Mouse (Mus musculus) midbrain, embryonic 10.5 days (tissue): Measurements from ENCODE around the gene H2-Q10. TPM values are rescaled to one million over a fixed set of nuclear protein-coding genes. Genes with fewer than 3 reads are reported as not detected.
A peak's percentile ranks its signal among the peaks of the same experiment; 100 is the strongest.
"Not testable (repeated sequence)": the region's sequence is repeated elsewhere in the genome, so short reads cannot be mapped to it uniquely, and the experiment has no call there.

Experiments
- DNase-seq: peaks from one replicate; pipeline ENCODE4 v3.0.0-alpha.2; 2017; ENCODE audit warnings: low spot score
- H3K27ac ChIP-seq: fragments of 300-500 bp; sonication (generic); replicated peaks from 2 replicates; pipeline ENCODE4 v1.5.1; 2016; ENCODE audit warnings: mild to moderate bottlenecking
- H3K27me3 ChIP-seq: fragments of 300-500 bp; sonication (generic); 2 replicates; pipeline ENCODE4 v1.6.1; 2016; ENCODE audit warnings: low read depth, mild to moderate bottlenecking; ENCODE audit not compliant: poor library complexity, severe bottlenecking
- H3K36me3 ChIP-seq: fragments of 300-500 bp; sonication (generic); 2 replicates; pipeline ENCODE4 v1.6.1; 2016; ENCODE audit warnings: mild to moderate bottlenecking, moderate library complexity
- H3K4me1 ChIP-seq: fragments of 300-500 bp; sonication (generic); 2 replicates; pipeline ENCODE4 v1.6.1; 2016
- H3K4me3 ChIP-seq: fragments of 300-500 bp; sonication (generic); 2 replicates; pipeline ENCODE4 v1.5.1; 2016; ENCODE audit warnings: mild to moderate bottlenecking, moderate library complexity
- H3K9me3 ChIP-seq: fragments of 300-500 bp; sonication (generic); replicated peaks from 2 replicates; pipeline ENCODE4 v1.6.1; 2016; ENCODE audit warnings: mild to moderate bottlenecking
- WGBS: fragments of 180-500 bp; shearing (Covaris S2); methylation state at CpG from one replicate; pipeline ENCODE4 v1.1.7; 2016; 5-methylcytosine and 5-hydroxymethylcytosine counted together
- polyA plus RNA-seq: library from polyadenylated mRNA; unstranded; fragments of >200 nt; fragmentation: Nextera tagmentation; extraction: Ambion mirVana; gene quantifications from 2 replicates; pipeline ENCODE4 v1.2.1, GENCODE M21; 2016

The H2-Q10 gene
- polyA plus RNA-seq, 1 experiment from 2014 or later: 0.22 TPM

DNA sequence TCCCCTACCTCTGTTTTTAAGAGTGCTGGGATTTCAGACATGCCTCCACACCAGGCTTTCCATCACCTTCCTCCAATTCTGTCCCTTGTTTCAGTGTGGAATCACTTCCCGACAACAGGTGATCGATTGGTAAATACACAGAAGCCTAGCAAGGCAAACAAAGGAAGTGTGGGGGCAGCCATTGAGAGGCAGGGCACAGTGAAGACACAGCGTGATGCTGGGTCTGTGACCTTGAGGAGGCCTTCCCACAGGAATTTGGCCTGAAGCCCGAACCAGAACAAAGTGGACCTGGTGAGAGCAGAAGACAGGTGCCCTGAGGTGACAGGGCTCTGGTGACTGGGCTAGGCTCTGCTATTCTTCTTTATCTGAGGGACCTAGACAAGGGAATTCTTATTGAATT is 15.8 kb downstream of the H2-Q10 start:
- 52% methylated on average over 4 of the region's 4 CpGs for WGBS
- H3K36me3 ChIP-seq: no peaks in the 10 kb centered on the region
- H3K4me3 ChIP-seq: no peak overlapping the region
- peaks cover 6% of the 10 kb centered on the region for H3K4me1 ChIP-seq
- no peaks in the 10 kb centered on the region for H3K9me3 ChIP-seq
- no peak for DNase-seq
- H3K27me3 ChIP-seq: no peaks in the 10 kb centered on the region
- H3K27ac ChIP-seq: 0 out of 2 replicates have a peak overlapping the region, but pooled peaks have one; percentile 1

DNA sequence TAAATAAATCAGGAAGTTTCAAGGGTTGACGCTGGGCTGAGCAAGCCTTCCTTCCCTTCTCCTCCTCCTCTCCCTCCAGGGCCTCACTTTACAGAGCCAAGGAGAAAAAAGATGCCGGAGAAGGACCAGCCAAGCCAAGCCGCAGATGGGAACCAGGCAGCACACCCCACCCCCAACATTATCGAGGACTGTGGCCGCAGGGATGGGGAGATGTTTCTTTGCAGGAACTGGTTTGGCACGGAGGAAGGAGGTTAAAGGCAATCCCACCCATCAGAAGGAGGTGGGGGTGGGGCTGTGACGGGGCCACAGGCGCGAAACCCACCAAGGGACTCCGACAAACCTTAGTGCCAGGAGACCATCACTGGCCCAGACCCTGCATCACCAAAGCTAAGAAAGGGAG is 16.8 kb downstream of the H2-Q10 start:
- no peaks in the 10 kb centered on the region for H3K36me3 ChIP-seq
- WGBS: 62% methylated on average over 10 of the region's 10 CpGs
- H3K4me3 ChIP-seq: no peak overlapping the region
- no peaks in the 10 kb centered on the region for H3K27me3 ChIP-seq
- no peak overlapping the region for H3K27ac ChIP-seq
- no peak for DNase-seq
- no peaks in the 10 kb centered on the region for H3K9me3 ChIP-seq
- peaks cover 6% of the 10 kb centered on the region for H3K4me1 ChIP-seq

GRCm38 (mm10) chr17:35488041-35488440 is 18.2 kb downstream of the H2-Q10 start:
- Histone ChIP-seq H3K4me3 (no peak overlapping the region), H3K9me3 (no peaks in the 10 kb centered on the region), H3K27ac (no peak overlapping the region), H3K4me1 (peaks cover 6% of the 10 kb centered on the region), H3K27me3 (no peaks in the 10 kb centered on the region), H3K36me3 (no peaks in the 10 kb centered on the region)
- DNase-seq: no peak
- 93% methylated on average over 2 of the region's 2 CpGs for WGBS

- Histone ChIP-seq H3K4me1 (peaks cover 6% of the 10 kb centered on the region), H3K27me3 (no peaks in the 10 kb centered on the region), H3K27ac (no peak overlapping the region), H3K4me3 (no peak overlapping the region), H3K36me3 (no peaks in the 10 kb centered on the region), H3K9me3 (no peaks in the 10 kb centered on the region)
- WGBS: 56% methylated on average over 5 of the region's 5 CpGs
- no peak for DNase-seq
These were observed 20.4 kb downstream of the H2-Q10 start for GRCm38 (mm10) chr17:35490320-35490719.

- Histone ChIP-seq H3K27me3 (0 out of 2 replicates have a peak, but pooled peaks cover 12% of the 10 kb centered on the region), H3K27ac (no peak overlapping the region), H3K4me3 (no peak overlapping the region), H3K9me3 (no peaks in the 10 kb centered on the region), H3K4me1 (peaks cover 2% of the 10 kb centered on the region), H3K36me3 (no peaks in the 10 kb centered on the region)
- 94% methylated on average over 7 of the region's 7 CpGs for WGBS
- no peak for DNase-seq
These were observed 27.2 kb downstream of the H2-Q10 start for GRCm38 (mm10) chr17:35497124-35497523.

DNA sequence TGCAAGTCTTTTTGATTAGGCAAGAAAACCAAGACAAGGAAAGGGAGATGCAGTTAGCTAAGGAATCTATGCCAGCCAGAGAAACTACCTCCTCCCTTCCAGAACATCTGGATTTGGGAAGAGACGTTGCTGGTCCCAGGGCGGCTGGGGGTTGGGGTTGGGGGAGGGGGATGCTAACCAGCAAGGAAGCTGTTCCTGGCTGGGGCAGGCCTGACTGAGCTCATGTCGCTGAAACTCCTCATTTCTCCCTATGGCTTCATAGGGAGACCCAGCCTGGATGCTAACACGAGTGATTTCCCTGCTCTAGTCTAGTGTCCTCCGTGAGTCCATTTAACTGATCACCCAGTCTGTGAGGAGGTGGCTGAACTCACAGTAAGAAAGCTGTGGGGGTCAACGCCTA is 32.3 kb downstream of the H2-Q10 start:
- no peak for DNase-seq

GRCm38 (mm10) chr17:35502762-35503161 is 32.9 kb downstream of the H2-Q10 start:
- Histone ChIP-seq H3K4me3 (no peak overlapping the region), H3K36me3 (no peaks in the 10 kb centered on the region), H3K9me3 (no peaks in the 10 kb centered on the region), H3K4me1 (peaks cover 32% of the 10 kb centered on the region), H3K27me3 (peaks cover 67% of the 10 kb centered on the region), H3K27ac (no peak overlapping the region)
- 28% methylated on average over 5 of the region's 5 CpGs for whole genome bisulfite sequencing
- DNase-seq: no peak

More for the DNA sequence above, 32.3 kb downstream of the H2-Q10 start:
- no peak overlapping the region for H3K4me3 ChIP-seq
- H3K27me3 ChIP-seq: peaks cover 61% of the 10 kb centered on the region
- WGBS: 1% methylated on average over 6 of the region's 6 CpGs
- no peaks in the 10 kb centered on the region for H3K9me3 ChIP-seq
- no peaks in the 10 kb centered on the region for H3K36me3 ChIP-seq
- H3K27ac ChIP-seq: no peak overlapping the region
- peaks cover 29% of the 10 kb centered on the region for H3K4me1 ChIP-seq

GRCm38 (mm10) chr17:35503849-35504248 is 34.0 kb downstream of the H2-Q10 start:
- H3K9me3 ChIP-seq: no peaks in the 10 kb centered on the region
- no peak for DNase-seq
- H3K4me1 ChIP-seq: peaks cover 33% of the 10 kb centered on the region
- H3K27ac ChIP-seq: no peak overlapping the region
- no peak overlapping the region for H3K4me3 ChIP-seq
- no peaks in the 10 kb centered on the region for H3K36me3 ChIP-seq
- H3K27me3 ChIP-seq: peaks cover 78% of the 10 kb centered on the region
- 20% methylated on average over 5 of the region's 5 CpGs for WGBS

DNA sequence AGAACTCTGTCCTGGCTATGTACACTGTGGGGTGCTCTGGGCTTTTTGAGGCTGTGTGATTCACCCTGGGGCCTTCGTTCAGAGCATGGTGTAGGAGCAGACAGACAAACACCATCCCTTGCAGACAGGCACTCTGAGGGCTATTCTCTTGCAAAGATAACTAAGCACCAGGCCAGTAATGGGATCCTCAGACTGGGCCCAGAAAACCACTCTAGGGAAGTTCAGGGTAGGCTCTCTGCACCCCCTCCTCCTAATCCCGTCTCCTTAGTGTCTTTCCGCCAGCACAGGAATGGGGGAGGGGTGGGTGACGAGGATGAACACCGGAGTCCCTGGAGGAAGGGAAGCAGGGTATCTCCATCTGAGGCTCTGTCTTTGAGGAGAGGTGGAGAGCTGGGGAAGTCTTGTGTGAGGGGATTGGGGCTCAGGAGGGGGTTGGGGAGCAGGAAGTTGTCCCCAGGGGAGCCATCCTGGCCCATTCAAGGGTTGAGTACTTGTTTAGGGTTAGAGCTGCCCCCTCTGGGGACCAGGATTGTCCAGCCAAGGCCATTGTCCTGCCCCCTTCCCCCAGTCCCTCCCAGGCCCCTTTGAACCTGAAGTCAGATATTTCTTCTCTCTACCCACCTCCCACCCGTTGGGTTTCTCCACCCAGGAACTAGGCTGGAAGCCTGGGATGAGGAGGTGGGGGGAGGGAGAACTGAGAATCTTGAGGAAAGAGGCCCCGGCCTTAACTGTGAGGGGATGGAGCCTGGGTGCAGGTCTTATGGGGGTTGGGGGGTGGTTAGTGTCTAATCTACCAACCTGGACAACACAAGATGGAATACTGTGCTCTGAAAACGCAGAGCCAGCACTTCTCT is 35.0 kb downstream of the H2-Q10 start:
- WGBS: 7% methylated on average over 8 of the region's 8 CpGs
- DNase-seq: no peak
- H3K9me3 ChIP-seq: no peaks in the 10 kb centered on the region
- no peaks in the 10 kb centered on the region for H3K36me3 ChIP-seq
- no peak overlapping the region for H3K4me3 ChIP-seq
- peaks cover 39% of the 10 kb centered on the region for H3K4me1 ChIP-seq
- peak overlapping the region; percentile 18; the same call in 1 of the 2 replicates for H3K27ac ChIP-seq
- H3K27me3 ChIP-seq: peaks cover 87% of the 10 kb centered on the region

- Histone ChIP-seq H3K4me1 (peaks cover 39% of the 10 kb centered on the region), H3K27ac (peak within 1 kb of the TSS; percentile 18; the same call in 1 of the 2 replicates), H3K4me3 (no peak within 1 kb of the TSS), H3K27me3 (peaks cover 84% of the 10 kb centered on the region), H3K9me3 (no peaks in the 10 kb centered on the region), H3K36me3 (no peaks in the 10 kb centered on the region)
- DNase-seq: no peak
- WGBS: 12% methylated on average over 13 of the region's 13 CpGs
These were observed 35.9 kb downstream of the H2-Q10 start, which contains the start of gene Pou5f1 for GRCm38 (mm10) chr17:35505776-35506175. Pou5f1 (plus strand) TSS chr17:35506018.

GRCm38 (mm10) chr17:35506881-35507280 is 37.0 kb downstream of the H2-Q10 start:
- H3K4me3 ChIP-seq: no peak overlapping the region
- H3K4me1 ChIP-seq: peaks cover 39% of the 10 kb centered on the region
- no peaks in the 10 kb centered on the region for H3K9me3 ChIP-seq
- DNase-seq: no peak
- H3K27ac ChIP-seq: no peak overlapping the region
- peaks cover 78% of the 10 kb centered on the region for H3K27me3 ChIP-seq
- no peaks in the 10 kb centered on the region for H3K36me3 ChIP-seq
- 9% methylated on average over 10 of the region's 10 CpGs for WGBS

DNA sequence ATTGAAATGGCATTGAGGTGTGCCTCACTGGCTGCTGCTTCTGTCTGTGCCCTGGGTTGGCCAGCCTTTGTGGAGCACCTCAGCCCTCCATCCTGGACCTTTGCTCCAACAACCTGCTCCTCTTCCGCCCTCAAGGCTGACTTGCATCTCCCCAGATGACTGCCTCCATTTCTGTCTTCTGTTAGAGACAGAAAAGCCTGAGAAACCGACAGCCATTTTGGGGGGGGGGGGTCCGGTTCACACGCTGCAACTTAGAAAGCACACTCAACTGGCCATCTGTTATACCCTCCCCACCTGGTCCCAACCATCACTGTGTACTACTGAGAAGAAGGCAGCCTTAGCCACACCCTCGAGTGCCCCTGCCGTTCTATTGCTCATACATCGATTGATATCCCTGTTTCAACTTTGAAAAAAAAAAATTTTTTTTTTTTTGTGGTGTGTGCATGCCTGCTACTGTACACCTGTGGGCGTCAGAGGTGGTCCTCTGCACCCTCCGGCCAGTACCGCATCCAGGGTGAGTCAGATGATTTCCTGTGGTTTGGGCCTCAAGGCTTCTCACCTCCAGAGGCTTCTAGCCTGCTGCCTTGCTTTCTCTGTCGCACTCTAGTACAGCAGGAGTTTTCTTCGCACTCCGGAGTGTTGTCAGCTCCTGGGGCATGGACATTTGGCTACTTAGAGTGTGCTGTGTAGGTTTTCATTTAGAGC is 37.8 kb downstream of the H2-Q10 start:
- Histone ChIP-seq H3K36me3 (peaks cover 7% of the 10 kb centered on the region), H3K9me3 (no peaks in the 10 kb centered on the region), H3K27ac (no peak overlapping the region), H3K4me1 (peaks cover 31% of the 10 kb centered on the region), H3K27me3 (peaks cover 69% of the 10 kb centered on the region), H3K4me3 (no peak overlapping the region)
- WGBS: 22% methylated on average over 13 of the region's 13 CpGs
- no peak for DNase-seq

GRCm38 (mm10) chr17:35508279-35508678 is 38.4 kb downstream of the H2-Q10 start:
- not testable (repeated sequence) for H3K27ac ChIP-seq, H3K4me3 ChIP-seq, DNase-seq, H3K9me3 ChIP-seq
- Histone ChIP-seq H3K27me3 (peaks cover 65% of the 10 kb centered on the region), H3K4me1 (peaks cover 30% of the 10 kb centered on the region), H3K36me3 (peaks cover 13% of the 10 kb centered on the region)
- 53% methylated on average over 5 of the region's 5 CpGs for WGBS
